Mouse (Mus musculus): Measurements from ENCODE around the gene Foxl2. TPM values are rescaled to one million over a fixed set of nuclear protein-coding genes. Genes with fewer than 3 reads are reported as not detected.
A peak's percentile ranks its signal among the peaks of the same experiment; 100 is the strongest.

Gene Foxl2
- polyA plus RNA-seq, 1 experiment from 2014 or later = 0.10 TPM

DNA sequence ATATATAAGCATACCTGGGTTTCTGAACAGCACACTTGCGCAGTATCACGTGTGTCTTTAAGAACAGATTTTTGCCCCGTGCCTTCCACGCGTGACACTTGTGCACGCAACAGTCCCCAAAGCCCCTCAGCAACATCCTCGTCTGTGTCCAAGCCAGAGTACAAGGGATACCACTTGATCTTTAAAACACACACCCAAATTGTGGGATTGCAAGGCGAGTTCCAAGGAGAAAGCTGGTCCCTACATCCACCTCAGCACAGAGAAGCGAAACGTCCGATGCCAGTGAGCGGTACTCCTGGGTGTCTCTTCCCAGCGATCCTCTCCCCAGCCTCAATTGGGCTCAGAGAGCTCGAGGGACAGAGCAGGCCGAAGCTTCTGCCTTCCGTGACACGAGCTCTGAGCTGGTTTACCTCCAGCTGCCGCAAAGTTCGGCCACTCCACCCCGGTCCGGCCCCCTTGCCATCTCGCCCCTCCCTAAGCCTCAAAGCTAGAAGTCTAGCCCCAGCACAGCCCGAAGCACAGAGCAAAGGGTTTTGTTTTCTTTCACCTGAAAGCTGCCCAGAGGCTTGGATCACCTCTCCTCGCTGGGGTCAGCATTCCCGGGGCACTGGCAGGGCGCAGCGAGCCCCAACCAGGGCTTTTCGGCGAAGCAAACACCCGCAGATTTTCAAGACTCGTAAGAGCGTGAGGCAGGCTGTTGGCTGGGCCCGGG lies 541 bp upstream of the Foxl2 start:
- peaks cover 92% of the 10 kb centered on the region for H3K27me3 ChIP-seq (ENCODE audit: insufficient read depth, poor library complexity, severe bottlenecking)
- WGBS = 2% methylated on average over 33 of the region's 33 CpGs
- H3K4me3 ChIP-seq = peak overlapping the region; percentile 63
- H3K27ac ChIP-seq = no peak overlapping the region
- no peaks in the 10 kb centered on the region for H3K9me3 ChIP-seq
- H3K36me3 ChIP-seq = no peaks in the 10 kb centered on the region
- H3K4me1 ChIP-seq = peaks cover 35% of the 10 kb centered on the region
- DNase-seq (ENCODE audit: low spot score) = no peak

DNA sequence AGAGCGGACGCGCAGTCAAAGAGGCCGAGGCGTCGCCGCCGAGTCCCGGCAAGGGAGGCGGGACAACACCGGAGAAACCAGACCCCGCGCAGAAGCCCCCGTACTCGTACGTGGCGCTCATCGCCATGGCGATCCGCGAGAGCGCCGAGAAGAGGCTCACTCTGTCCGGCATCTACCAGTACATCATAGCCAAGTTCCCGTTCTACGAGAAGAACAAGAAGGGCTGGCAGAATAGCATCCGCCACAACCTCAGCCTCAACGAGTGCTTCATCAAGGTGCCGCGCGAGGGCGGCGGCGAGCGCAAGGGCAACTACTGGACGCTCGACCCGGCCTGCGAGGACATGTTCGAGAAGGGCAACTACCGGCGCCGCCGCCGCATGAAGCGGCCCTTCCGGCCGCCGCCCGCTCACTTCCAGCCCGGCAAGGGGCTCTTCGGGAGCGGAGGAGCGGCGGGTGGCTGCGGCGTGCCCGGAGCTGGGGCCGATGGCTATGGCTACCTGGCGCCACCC lies 682 bp downstream of the Foxl2 start:
- no peak for DNase-seq (ENCODE audit: low spot score)
- Histone ChIP-seq H3K4me3 (peak overlapping the region; percentile 63), H3K36me3 (no peaks in the 10 kb centered on the region), H3K9me3 (no peaks in the 10 kb centered on the region), H3K4me1 (peaks cover 35% of the 10 kb centered on the region), H3K27me3 (ENCODE audit: insufficient read depth, poor library complexity, severe bottlenecking) (peaks cover 96% of the 10 kb centered on the region), H3K27ac (peak overlapping the region; percentile 26; the same call in 1 of the 2 replicates)
- under 1% methylated on average over 60 of the region's 60 CpGs for WGBS

DNA sequence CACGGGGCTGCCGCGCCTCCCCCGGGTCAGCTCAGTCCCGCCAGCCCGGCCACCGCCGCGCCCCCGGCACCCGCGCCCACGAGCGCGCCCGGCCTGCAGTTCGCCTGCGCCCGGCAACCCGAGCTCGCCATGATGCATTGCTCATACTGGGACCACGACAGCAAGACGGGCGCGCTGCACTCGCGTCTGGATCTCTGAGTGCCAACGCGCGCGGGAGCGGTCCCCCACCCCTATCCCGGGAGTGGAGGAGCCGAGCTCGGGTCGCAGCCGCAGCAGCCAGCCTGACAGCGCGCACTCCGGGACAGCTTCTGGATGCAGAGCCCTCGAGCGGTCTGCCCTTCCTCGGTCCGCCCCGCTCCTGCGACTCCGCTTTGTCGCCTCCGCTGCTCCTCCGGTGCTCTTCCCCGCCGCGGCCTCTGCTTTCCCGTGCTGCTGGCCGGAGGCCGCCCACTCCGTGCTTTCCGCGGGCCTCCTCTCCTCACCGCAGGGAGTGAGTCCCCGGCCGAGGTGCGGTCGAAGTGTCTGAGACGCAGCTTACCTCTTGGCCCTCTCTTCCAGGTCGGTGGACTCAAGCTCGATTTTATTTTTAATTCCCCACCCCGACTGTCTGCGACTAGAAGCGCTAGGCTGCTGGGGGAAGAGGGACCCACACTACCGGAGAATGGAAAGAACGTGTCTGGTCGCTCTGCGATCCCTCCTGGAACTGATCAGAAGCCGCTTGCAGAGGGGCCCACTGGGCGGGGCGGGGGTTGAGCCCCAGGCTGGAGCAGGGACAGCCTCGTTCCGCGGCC lies 1.7 kb downstream of the Foxl2 start:
- Histone ChIP-seq H3K9me3 (no peaks in the 10 kb centered on the region), H3K27me3 (ENCODE audit: insufficient read depth, poor library complexity, severe bottlenecking) (peaks cover 96% of the 10 kb centered on the region), H3K27ac (0 out of 2 replicates have a peak overlapping the region, but pooled peaks have one; percentile 26), H3K36me3 (no peaks in the 10 kb centered on the region), H3K4me3 (peak overlapping the region; percentile 63), H3K4me1 (peaks cover 35% of the 10 kb centered on the region)
- DNase-seq (ENCODE audit: low spot score) = no peak
- WGBS = under 1% methylated on average over 80 of the region's 80 CpGs

DNA sequence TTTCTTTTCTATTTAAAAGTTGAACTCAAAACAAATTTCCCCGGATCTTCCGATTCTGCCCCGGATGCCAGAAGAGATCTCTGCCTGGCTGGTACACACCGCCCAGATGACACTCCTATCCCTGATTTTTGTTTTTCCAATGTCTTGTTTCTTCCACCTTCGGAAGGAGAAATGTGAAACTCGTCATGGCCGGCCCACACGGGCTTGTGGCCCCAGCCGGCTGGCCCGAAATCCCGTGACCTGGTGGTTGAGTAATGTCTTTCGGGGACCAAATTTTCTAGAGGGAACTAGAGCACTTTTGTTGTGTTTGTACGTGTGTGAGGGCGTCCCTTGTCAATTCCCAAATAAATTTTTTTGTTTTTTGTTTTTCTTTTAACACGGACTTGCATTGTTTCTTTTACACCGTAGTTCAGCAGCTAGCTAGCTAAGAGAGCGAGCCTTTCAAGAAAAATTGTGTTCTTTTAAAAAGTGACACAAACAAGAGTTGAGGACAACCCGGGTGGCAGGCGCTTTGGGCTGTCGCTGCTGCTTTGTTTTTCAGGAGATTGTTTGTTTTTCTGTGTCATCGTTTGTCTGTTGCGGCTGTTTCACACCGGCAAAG lies 2.8 kb downstream of the Foxl2 start:
- Histone ChIP-seq H3K4me3 (no peak overlapping the region), H3K36me3 (no peaks in the 10 kb centered on the region), H3K27me3 (ENCODE audit: insufficient read depth, poor library complexity, severe bottlenecking) (peaks cover 96% of the 10 kb centered on the region), H3K27ac (no peak overlapping the region), H3K9me3 (no peaks in the 10 kb centered on the region), H3K4me1 (peaks cover 38% of the 10 kb centered on the region)
- under 1% methylated on average over 23 of the region's 23 CpGs for WGBS
- no peak for DNase-seq (ENCODE audit: low spot score)

DNA sequence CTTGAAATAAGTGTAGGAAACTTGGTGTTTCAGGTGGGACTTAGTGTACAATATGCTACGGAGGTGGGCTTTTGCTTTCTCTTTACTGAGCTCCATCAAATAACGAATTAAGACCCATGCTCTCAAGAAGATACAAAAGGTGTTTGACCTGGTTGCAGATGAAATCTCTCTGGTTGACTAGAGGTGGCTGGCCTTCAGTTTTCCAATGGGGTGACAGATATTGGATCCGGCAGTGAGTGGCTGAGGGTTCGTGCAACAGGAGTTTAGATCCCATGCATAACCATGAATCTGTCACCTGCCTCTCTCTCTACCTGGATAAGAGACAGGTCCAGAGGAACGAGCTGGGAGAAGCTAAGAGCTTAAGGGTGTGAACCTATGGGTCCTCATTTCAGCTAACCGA lies 3.5 kb downstream of the Foxl2 start:
- DNase-seq (ENCODE audit: low spot score) = no peak
- Histone ChIP-seq H3K27me3 (ENCODE audit: insufficient read depth, poor library complexity, severe bottlenecking) (peaks cover 96% of the 10 kb centered on the region), H3K27ac (no peak overlapping the region), H3K4me3 (no peak overlapping the region), H3K9me3 (no peaks in the 10 kb centered on the region), H3K36me3 (no peaks in the 10 kb centered on the region), H3K4me1 (peaks cover 44% of the 10 kb centered on the region)
- WGBS = 6% methylated on average over 6 of the region's 6 CpGs

DNA sequence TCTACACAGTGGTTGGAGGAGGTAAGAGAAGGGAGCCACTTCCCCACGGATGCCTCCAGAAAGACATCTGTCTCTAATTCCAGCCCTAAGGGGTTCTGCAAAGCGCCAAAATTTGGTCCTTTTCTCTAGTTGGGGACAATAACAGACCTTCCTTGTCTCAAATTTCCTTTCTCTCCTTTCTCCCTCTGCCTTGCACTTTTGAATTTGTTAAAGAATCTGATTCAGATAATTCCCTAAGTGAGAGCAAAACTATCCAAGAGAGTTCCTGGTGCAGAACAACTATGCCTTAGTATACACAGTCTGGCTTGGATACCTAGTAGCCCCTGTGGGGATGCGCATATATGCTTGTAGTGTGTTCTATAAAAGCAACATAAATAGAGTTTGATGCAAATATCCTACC lies 4.8 kb downstream of the Foxl2 start:
- Histone ChIP-seq H3K4me3 (no peak overlapping the region), H3K27ac (no peak overlapping the region), H3K27me3 (ENCODE audit: insufficient read depth, poor library complexity, severe bottlenecking) (peaks cover 96% of the 10 kb centered on the region), H3K4me1 (peaks cover 38% of the 10 kb centered on the region), H3K36me3 (no peaks in the 10 kb centered on the region), H3K9me3 (no peaks in the 10 kb centered on the region)
- no peak for DNase-seq (ENCODE audit: low spot score)
- 35% methylated on average over 3 of the region's 3 CpGs for WGBS

DNA sequence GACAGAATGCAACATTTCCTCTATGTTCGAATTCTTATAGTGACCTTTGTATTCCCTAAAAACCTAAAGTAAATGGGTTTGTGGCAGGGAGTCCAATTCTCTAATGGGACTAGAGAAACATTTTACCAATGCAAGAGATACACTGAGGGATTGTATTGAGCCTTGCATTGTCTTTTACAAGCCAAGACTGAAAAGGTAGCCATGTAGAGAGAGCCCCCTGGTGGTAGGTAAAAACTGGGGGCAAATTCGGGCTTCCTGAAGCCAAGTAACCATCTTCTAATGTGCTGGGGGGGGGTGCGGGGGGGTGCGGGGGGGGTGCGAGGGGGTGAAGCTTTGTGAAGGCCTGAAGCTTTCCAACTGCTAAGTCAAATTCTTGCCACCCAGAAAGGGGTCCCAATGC lies 5.3 kb downstream of the Foxl2 start:
- Histone ChIP-seq H3K36me3 (no peaks in the 10 kb centered on the region), H3K27me3 (ENCODE audit: insufficient read depth, poor library complexity, severe bottlenecking) (peaks cover 96% of the 10 kb centered on the region), H3K27ac (no peak overlapping the region), H3K4me1 (peaks cover 35% of the 10 kb centered on the region), H3K9me3 (no peaks in the 10 kb centered on the region), H3K4me3 (no peak overlapping the region)
- 22% methylated on average over 5 of the region's 5 CpGs for WGBS
- no peak for DNase-seq (ENCODE audit: low spot score)

DNA sequence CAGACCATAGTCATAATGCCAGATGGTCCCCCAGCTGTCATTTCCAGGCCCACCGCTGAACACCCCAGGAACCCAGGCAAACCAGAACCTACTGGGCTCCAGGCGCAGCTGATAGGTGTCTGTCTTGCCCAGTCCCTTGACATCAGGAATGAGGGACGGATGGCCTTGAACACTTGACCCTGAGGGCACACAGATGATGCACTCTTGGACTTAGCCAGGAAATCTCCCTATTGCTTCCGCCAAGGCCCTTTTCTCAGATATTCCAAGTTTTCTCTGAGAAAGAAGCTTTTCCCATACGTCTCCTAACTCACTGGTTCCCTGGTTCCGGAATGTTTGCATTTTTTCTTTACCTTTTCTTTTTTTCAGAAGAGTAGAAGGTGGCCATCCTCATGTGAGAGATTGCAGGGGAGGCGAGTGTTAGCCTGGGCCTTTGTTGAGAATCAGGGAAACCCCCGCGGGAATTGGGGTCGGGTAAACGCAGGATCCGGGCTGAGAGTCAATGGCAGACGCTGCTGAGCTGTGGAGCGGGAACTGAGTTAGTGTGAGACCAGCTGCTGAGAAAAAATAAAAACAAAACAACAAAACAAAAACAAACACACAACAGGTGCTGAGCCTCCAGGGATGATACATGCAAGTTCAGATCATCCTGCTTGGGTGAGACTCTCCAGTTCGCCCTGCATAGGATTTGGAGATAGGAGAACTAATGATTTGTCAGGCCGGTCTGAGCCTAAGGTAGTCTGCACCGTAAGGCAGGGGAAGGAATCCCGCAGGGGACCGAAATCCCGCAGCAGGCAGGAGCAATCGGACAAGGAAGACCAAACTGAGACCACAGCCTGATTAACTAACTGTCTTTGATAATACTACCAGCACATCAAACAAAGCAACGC lies 6.7 kb downstream of the Foxl2 start:
- peaks cover 96% of the 10 kb centered on the region for H3K27me3 ChIP-seq (ENCODE audit: insufficient read depth, poor library complexity, severe bottlenecking)
- H3K4me1 ChIP-seq = peaks cover 20% of the 10 kb centered on the region
- no peak for DNase-seq (ENCODE audit: low spot score)
- no peak overlapping the region for H3K4me3 ChIP-seq
- H3K9me3 ChIP-seq = no peaks in the 10 kb centered on the region
- WGBS = 8% methylated on average over 22 of the region's 22 CpGs
- no peak overlapping the region for H3K27ac ChIP-seq
- no peaks in the 10 kb centered on the region for H3K36me3 ChIP-seq

DNA sequence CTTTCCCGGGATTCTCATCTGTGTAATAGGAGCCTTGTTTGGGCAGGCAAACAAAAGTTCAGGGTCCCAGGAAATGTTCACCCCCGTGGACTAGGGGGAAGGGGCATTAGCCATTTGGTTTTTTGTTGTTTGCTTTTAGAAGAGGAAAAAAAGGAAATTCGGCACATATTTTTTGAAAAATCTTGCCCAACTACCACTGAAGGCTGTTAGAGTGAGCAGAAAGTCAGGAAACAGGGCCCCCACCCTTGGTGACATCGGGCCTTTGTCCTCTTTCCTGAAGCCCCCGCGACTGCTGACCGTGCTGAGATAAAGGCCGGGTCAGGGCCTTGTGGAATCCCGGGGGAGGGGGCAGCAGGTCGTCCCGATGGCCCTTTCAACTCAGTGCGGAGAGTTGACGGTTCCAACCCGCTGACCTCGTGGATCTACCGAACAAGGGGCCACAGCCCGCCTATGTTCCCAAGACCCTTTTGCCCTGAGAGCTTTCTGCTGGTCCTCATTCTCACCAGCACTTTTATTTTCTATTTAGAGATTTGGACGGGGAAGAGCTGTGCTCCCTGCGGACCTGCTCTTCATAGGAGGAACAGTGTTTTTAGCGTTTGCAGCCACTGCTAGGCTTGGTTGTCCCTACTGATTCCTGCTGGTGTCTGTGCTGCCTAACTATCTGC lies 7.5 kb downstream of the Foxl2 start:
- WGBS = under 1% methylated on average over 20 of the region's 20 CpGs
- H3K4me3 ChIP-seq = 0 out of 2 replicates have a peak overlapping the region, but pooled peaks have one; percentile 25

DNA sequence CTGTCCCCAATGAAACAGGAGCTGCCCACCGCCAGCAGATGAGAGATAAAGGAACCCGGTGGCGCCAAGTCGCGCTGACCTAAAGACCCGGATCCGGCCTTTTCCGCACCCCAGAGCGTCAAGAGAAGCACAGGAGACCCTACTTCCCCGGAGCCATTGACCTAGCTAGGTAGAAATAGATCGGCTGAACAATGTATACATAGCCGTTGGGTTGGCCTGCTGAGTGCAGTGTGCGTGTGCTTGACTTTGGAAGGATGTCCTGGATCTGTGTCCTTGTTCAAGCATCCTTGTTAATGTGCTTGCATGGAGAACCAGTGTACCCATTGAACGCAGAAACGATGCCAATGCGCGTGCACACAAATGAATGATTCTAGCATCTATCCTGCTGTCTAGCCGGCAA lies 8.6 kb downstream of the Foxl2 start:
- H3K9me3 ChIP-seq = no peaks in the 10 kb centered on the region
- H3K27me3 ChIP-seq (ENCODE audit: insufficient read depth, poor library complexity, severe bottlenecking) = peaks cover 89% of the 10 kb centered on the region
- no peaks in the 10 kb centered on the region for H3K36me3 ChIP-seq
- H3K4me1 ChIP-seq = peaks cover 16% of the 10 kb centered on the region
- WGBS = 8% methylated on average over 18 of the region's 18 CpGs
- no peak overlapping the region for H3K27ac ChIP-seq
- H3K4me3 ChIP-seq = no peak overlapping the region
- no peak for DNase-seq (ENCODE audit: low spot score)

More for the DNA sequence above, 7.5 kb downstream of the Foxl2 start:
- peaks cover 95% of the 10 kb centered on the region for H3K27me3 ChIP-seq (ENCODE audit: insufficient read depth, poor library complexity, severe bottlenecking)
- no peaks in the 10 kb centered on the region for H3K9me3 ChIP-seq
- H3K27ac ChIP-seq = no peak overlapping the region
- peaks cover 16% of the 10 kb centered on the region for H3K4me1 ChIP-seq
- no peak for DNase-seq (ENCODE audit: low spot score)
- H3K36me3 ChIP-seq = no peaks in the 10 kb centered on the region

DNA sequence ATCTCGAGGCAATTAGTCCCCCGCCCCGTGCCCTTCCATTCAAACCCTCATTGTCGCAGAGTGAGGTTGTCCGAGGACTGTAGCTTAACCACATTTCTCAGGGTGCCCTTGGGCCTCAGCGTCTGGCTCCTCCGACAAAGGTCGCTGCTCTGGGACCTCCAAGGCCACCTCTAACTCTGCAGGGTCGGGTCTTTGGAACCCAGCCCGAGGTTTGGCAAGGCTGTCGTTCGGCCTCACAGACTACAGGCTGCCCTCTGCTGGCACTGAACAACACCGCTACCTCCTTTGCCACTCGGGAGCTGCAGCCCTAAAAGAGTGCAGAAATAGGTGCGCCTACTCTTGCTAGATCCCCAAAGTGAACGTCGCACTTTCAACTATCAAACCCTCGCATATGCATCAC lies 10.0 kb downstream of the Foxl2 start:
- 4% methylated on average over 18 of the region's 18 CpGs for whole genome bisulfite sequencing
- H3K4me1 ChIP-seq = peaks cover 16% of the 10 kb centered on the region
- peaks cover 86% of the 10 kb centered on the region for H3K27me3 ChIP-seq (ENCODE audit: insufficient read depth, poor library complexity, severe bottlenecking)
- no peak for DNase-seq (ENCODE audit: low spot score)
- H3K27ac ChIP-seq = no peak overlapping the region
- H3K4me3 ChIP-seq = peak overlapping the region; percentile 8; the same call in 1 of the 2 replicates
- no peaks in the 10 kb centered on the region for H3K9me3 ChIP-seq
- H3K36me3 ChIP-seq = no peaks in the 10 kb centered on the region

DNA sequence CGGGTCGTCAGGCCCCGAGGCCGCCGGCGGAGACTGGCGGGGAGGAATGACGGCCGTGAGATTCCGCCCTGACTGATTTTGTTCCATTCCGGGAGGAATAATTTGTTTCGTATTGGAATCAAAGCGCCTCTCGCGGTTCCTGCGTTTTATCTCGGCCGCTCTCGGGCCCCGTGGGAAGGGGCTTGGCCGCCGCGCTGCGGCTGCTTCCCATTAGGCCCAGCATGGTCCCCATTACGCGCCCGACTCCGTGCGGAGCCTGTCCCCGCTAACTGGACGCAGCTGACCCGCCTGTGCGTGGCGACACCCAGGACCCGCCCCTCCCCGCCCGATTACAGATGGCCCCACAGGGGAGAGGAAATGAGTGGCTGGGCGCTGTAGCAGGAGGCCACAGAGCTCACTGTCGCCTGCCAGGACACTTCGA lies 18.0 kb downstream of the Foxl2 start:
- 0 out of 2 replicates have a peak overlapping the region, but pooled peaks have one; percentile 22 for H3K27ac ChIP-seq
- DNase-seq (ENCODE audit: low spot score) = no peak
- no peaks in the 10 kb centered on the region for H3K9me3 ChIP-seq
- H3K4me1 ChIP-seq = peaks cover 8% of the 10 kb centered on the region; the same call in 1 of the 2 replicates
- peak overlapping the region; percentile 64 for H3K4me3 ChIP-seq
- peaks cover 86% of the 10 kb centered on the region for H3K27me3 ChIP-seq (ENCODE audit: insufficient read depth, poor library complexity, severe bottlenecking)
- under 1% methylated on average over 40 of the region's 40 CpGs for WGBS
- no peaks in the 10 kb centered on the region for H3K36me3 ChIP-seq

Data from heart, embryonic 10.5 days (tissue).